Mouse (Mus musculus) cerebellum, adult (tissue): ENCODE measurements around the gene Chkb.
A peak's percentile ranks its signal among the peaks of the same experiment; 100 is the strongest.
"Not testable (repeated sequence)": the region's sequence is repeated elsewhere in the genome, so short reads cannot be mapped to it uniquely, and the experiment has no call there.

ENCODE experiments used
- ATAC-seq: cut with Nextera tagmentation; 2 replicates; pipeline ENCODE4 v1.9.2; 2017; ENCODE audit warnings: mild to moderate bottlenecking, moderate library complexity, mixed read lengths; ENCODE audit not compliant: insufficient number of reproducible peaks, low FRiP score, low TSS enrichment

Chkb gene

GRCm38 (mm10) chr15:89454857-89455256 lies 25.1 kb upstream of the Chkb start:
- ATAC-seq = no peak

GRCm38 (mm10) chr15:89453865-89454478 lies 24.3 kb upstream of the Chkb start, which contains the start of gene Mapk8ip2:
TSS of gene Mapk8ip2 (plus strand) at chr15:89453913.
- ATAC-seq = peak; percentile 37; the same call in 1 of the 2 replicates

GRCm38 (mm10) chr15:89452906-89453864 lies 23.5 kb upstream of the Chkb start:
- 0 out of 2 replicates have a peak, but pooled peaks have one; percentile 16 for ATAC-seq

GRCm38 (mm10) chr15:89442486-89443070 lies 12.9 kb upstream of the Chkb start:
- ATAC-seq = 0 out of 2 replicates have a peak, but pooled peaks have one; percentile 36

GRCm38 (mm10) chr15:89435878-89436277 lies 6.2 kb upstream of the Chkb start:
- ATAC-seq = no peak

- ATAC-seq = no peak
Measured at GRCm38 (mm10) chr15:89434136-89434535, 4.4 kb upstream of the Chkb start.

- no peak for ATAC-seq
Measured at GRCm38 (mm10) chr15:89432946-89433345, 3.2 kb upstream of the Chkb start.

- ATAC-seq = no peak
Measured at GRCm38 (mm10) chr15:89431806-89432205, 2.1 kb upstream of the Chkb start.

GRCm38 (mm10) chr15:89431271-89431670 lies 1.6 kb upstream of the Chkb start:
- no peak for ATAC-seq

- ATAC-seq = not testable (repeated sequence)
Measured at GRCm38 (mm10) chr15:89430771-89431170, 1.1 kb upstream of the Chkb start.

- ATAC-seq = no peak
Measured at GRCm38 (mm10) chr15:89430341-89430740, 633 bp upstream of the Chkb start.

- ATAC-seq = no peak
Measured at GRCm38 (mm10) chr15:89428821-89429351, 822 bp downstream of the Chkb start.

GRCm38 (mm10) chr15:89428136-89428790 lies 1.4 kb downstream of the Chkb start:
- no peak for ATAC-seq

- no peak for ATAC-seq
Measured at GRCm38 (mm10) chr15:89426716-89427115, 3.0 kb downstream of the Chkb start.

- ATAC-seq = no peak
Measured at GRCm38 (mm10) chr15:89425711-89426121, 4.0 kb downstream of the Chkb start, which contains the start of gene Cpt1b. TSS of gene Cpt1b (minus strand) at chr15:89425863.

- ATAC-seq = no peak
Measured at GRCm38 (mm10) chr15:89424621-89425020, 5.1 kb downstream of the Chkb start.

GRCm38 (mm10) chr15:89421938-89422337 lies 7.8 kb downstream of the Chkb start:
- no peak for ATAC-seq

- ATAC-seq = no peak; the same call in 1 of the 2 replicates
Measured at GRCm38 (mm10) chr15:89415282-89415681, 14.4 kb downstream of the Chkb start.

GRCm38 (mm10) chr15:89410118-89410517 lies 19.6 kb downstream of the Chkb start, which contains the start of gene Syce3:
TSS of gene Syce3 (minus strand) at chr15:89410503.
- ATAC-seq = no peak

GRCm38 (mm10) chr15:89406691-89407090 lies 23.0 kb downstream of the Chkb start:
- no peak for ATAC-seq
